Mouse (Mus musculus) c-Kit-positive CD71-positive TER-119-positive erythroid progenitor cells, embryonic 14.5 days (primary cell): ENCODE measurements around the gene Lbp.
A peak's percentile ranks its signal among the peaks of the same experiment; 100 is the strongest.

Experiments
- DNase-seq: peaks from one replicate; pipeline ENCODE4 v3.0.0-alpha.2; 2013; ENCODE audit warnings: low spot score

Lbp gene

GRCm38 (mm10) chr2:158305948-158306695 is at the start of gene Lbp:
Gene Lbp, plus strand, starts transcription at chr2:158306493.
- DNase-seq = no peak

GRCm38 (mm10) chr2:158256894-158257293 is 49.4 kb upstream of the Lbp start:
- DNase-seq = no peak

GRCm38 (mm10) chr2:158258005-158258418 is 48.3 kb upstream of the Lbp start, which contains the start of gene Bpi:
Gene Bpi, plus strand, starts transcription at chr2:158258094.
- DNase-seq = no peak

DNA sequence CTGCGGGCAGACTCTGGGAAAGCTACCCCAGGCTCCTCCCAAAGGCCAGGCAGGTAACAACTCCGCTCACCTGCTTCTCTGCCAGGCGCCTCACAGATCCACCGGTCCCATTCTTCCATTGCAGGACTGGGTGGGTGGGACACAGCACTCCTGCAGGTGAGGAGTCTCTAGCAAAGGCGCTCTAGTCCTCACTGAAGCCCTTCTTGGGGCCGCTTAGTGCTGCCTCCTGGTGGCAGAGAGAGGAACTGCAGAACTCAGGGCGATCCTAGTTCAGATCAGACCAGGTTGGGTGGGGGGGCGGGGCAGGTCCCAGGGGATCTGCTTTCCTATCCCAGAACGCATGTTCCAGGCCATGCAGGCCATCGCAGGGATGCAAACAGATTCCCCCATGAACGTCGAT is 47.5 kb upstream of the Lbp start:
- peak; percentile 63 for DNase-seq

GRCm38 (mm10) chr2:158259498-158259897 is 46.8 kb upstream of the Lbp start:
- DNase-seq = no peak

GRCm38 (mm10) chr2:158264877-158265276 is 41.4 kb upstream of the Lbp start:
- no peak for DNase-seq

- no peak for DNase-seq
Measured at GRCm38 (mm10) chr2:158270017-158270416, 36.3 kb upstream of the Lbp start.

DNA sequence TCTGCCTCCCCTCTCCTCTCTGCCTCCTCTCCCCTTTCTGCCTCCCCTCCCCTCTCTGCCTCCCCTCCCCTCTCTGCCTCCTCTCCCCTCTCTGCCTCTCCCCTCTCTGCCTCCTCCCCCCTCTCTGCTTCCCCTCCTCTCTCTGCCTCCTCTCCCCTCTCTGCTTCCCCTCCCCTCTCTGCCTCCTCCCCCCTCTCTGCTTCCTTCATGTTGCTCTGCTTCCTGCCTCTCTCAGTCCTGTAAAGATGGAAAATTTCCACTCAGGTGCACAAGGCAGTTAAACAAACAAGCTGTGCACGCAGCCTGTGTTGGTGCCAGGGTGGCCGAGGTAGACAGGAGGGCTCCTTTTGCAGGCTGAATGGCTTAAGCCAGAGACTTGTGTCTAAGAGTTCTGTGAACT is 32.6 kb upstream of the Lbp start:
- DNase-seq = no peak

DNA sequence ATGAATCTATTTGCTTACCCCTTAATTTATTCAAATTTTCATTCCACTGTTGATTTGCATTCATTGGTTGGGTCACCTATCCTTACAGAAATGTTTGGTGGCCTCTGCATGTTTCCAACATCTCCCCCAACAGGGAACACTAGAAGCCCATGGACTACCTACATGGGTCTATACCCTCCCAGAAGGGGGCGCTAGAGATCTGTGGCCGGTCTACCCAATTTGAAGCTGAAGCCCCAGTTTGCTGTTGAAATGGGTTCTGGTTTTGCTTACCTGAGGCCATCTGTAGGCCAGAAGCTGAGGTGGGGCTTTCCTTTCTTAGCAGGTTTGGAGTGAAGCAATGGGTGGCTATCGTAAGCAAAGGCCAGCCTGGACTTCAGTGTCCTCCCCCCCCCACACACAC is 30.9 kb upstream of the Lbp start:
- DNase-seq = peak; percentile 20

- no peak for DNase-seq
Measured at GRCm38 (mm10) chr2:158275811-158276210, 30.5 kb upstream of the Lbp start.

GRCm38 (mm10) chr2:158276451-158276850 is 29.8 kb upstream of the Lbp start:
- DNase-seq = no peak

DNA sequence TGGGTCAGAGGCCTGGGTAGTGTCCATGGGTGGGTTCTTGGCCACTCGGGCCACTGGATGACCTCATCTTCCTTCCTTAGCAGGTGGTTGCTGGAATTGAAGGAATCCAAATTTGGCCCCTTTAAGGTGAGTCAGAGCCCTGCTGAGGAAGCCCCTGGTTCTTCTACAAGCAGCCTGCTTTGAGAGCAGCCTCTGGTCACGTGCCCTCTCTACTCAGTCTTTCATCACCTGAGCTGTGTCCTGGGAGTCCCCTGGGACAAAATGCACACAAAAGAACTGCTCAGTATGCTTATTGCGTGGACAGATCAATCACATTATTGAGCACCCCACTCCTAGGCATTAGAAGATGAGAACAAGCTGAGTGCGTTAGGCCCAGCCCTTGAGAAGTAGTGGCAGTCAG is 29.4 kb upstream of the Lbp start:
- DNase-seq = no peak

DNA sequence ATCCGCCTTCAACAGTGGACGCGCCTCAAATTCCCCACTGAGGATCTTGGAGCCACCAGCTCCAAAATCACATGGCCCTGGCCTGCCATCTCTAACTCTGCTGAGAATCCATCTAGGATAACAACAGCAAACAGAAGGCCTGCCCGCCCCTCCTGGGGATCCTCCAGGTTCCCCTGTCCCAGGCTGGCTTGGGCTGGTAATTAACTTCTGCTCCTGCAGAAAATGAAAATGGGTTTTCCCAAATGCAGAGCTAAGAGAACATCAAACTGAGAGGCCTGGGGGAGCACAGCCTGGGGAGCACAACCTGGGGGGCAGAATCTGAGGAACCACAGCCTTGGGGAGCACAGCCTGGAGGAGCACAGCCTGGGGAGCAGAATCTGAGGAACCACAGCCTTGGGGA is 26.6 kb upstream of the Lbp start:
- no peak for DNase-seq

DNA sequence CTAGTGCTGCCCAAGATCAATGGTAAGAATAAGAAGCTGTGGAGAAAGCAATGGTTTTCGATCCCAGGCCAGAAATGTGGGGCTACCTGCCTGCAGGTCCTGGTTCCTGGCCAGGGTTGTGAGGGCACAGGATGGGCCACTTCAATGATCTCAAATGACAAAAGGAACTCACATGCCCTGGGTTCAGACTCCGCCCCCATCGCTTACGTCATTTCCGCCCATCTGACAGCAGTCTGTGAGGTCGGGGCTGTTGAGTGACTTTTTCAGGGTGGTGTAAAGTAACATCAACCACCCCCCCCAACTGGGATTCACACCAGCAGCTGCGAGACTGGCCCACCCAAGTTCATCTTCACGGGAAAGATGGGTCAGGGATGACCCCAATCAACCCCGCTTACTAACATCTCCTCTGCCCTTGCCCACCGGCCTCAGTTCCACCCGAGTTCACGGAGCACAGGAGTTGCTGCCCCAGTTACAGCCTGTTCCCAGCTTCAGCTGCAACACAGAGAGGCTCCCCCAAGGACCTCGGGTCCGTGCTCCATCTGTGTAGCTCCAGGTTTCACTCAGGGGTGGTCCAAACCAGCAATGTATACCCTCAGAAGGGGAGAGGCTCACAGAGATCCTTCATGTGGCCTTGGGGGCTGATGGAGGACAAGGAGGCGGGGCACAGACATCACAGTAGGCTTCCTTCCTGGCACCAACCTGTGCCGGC is 24.6 kb upstream of the Lbp start:
- no peak for DNase-seq

- DNase-seq = no peak
Measured at GRCm38 (mm10) chr2:158283136-158283535, 23.2 kb upstream of the Lbp start.

DNA sequence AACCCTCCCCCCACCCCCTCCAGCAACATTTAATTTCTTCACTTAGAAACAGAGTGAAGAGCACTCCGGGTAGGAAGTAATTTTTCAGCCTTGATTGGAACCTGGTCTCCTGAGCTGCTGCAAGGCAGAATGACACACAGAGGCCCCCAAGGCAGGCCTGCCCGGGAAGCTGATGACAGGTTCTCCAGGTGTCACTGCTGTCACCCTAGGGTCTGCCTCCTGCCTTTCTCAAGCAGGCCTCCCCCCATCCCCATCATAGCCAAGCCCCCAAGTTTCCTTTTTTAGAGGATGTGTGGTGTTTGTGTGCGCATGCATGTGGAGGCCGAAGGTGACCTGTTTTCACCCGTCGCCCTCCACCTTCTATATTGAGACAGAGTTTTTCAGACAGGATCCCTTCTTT is 22.5 kb upstream of the Lbp start:
- no peak for DNase-seq

GRCm38 (mm10) chr2:158284571-158284970 is 21.7 kb upstream of the Lbp start:
- DNase-seq = peak; percentile 33

DNA sequence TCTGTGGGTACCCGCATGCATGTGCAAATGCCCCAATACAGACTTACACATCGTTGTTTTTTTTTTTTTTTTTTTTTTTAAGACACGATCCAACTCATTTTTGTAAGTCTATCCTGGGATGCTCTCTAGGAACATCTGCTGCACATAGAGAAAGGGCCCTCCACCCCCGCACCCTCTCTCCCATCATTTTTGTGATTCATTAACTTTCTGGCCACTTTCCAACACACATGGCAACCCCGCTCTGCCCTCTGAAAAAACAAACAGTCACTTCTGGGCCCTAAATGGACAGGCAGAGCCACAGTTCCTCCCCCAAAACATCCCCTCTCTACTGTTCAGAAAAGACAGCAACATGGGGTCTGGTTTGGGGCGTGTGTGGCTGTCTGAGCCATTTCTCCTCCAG is 20.6 kb upstream of the Lbp start:
- no peak for DNase-seq

GRCm38 (mm10) chr2:158295700-158296099 is 10.6 kb upstream of the Lbp start:
- no peak for DNase-seq

DNA sequence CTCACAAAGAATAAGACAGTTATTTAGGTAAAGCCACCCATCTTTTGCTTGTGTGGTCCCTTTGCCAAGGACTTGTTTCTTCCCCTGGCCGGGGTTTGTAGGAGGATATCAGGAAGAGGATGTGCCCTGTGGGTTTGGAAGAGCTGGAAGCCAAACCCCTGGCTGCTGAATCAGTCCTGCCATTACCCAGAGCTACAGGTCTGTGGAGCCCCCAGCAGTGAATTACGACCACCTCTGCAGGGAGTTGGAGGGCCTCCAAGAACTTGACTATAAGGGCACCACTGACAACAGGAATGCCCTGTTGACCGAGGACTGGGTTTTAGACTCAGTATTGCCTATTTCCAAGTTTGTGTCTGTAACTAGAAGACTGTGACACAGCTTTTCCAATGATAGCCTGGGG is 7.1 kb upstream of the Lbp start:
- no peak for DNase-seq

DNA sequence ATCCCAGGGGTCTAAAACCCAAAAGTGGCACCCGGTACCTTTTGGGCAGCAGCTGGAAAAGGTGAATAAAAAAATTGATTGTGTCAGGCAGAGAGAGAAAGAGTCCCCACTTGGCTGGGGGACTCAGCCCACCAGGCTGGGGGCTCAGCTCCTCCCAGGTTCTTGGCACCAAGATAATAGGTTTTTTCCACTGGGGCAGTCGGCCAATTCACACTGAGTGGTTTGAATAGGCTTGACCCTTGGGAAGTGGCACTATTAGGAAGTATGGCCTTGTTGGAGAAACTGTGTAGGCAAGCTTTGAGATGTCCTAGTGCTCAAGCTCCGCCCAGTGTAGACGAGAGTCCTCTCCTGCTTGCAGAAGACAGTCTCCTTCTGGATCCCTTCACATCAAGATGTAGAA is 6.6 kb upstream of the Lbp start:
- DNase-seq = no peak

GRCm38 (mm10) chr2:158302807-158303206 is 3.5 kb upstream of the Lbp start:
- no peak for DNase-seq

- DNase-seq = no peak
Measured at GRCm38 (mm10) chr2:158306696-158307049, 380 bp downstream of the Lbp start.

- no peak for DNase-seq
Measured at GRCm38 (mm10) chr2:158308276-158308675, 2.0 kb downstream of the Lbp start.
